Mouse (Mus musculus): Measurements from ENCODE around the gene Supv3l1.

GRCm38 (mm10) chr10:62422255-62422654 is 27.3 kb downstream of the Supv3l1 start, which contains the start of gene Hkdc1:
- TF ChIP-seq CTCF (IDR thresholded peaks at IDR 0.05; ENCODE audit: borderline replicate concordance, insufficient read depth, low read length) (no peak), POLR2A (IDR thresholded peaks at IDR 0.05; ENCODE audit: low read depth, low read length) (no peak)
